Mouse (Mus musculus): ENCODE data around the gene Dnajc5. TPM values are rescaled to one million over a fixed set of nuclear protein-coding genes. Genes with fewer than 3 reads are reported as not detected.

The Dnajc5 gene
- polyA plus RNA-seq, 1 experiment from 2014 or later, result 92.0 TPM

GRCm38 (mm10) chr2:181573961-181574360, 53.7 kb downstream of the Dnajc5 start:
- H3K27me3 ChIP-seq, result no peaks in the 10 kb centered on the region
- no peak overlapping the region for H3K4me2 ChIP-seq (replicated peaks)
- WGBS, result 90% methylated on average over 9 of the region's 9 CpGs
- ATAC-seq (ENCODE audit: insufficient number of reproducible peaks, low FRiP score, low TSS enrichment, low read depth), result no peak
- peaks cover 27% of the 10 kb centered on the region; the same call in 1 of the 2 replicates for H3K36me3 ChIP-seq
- H3K4me1 ChIP-seq, result peaks cover 9% of the 10 kb centered on the region; the same call in 1 of the 2 replicates
- H3K27ac ChIP-seq (replicated peaks), result no peak overlapping the region
- H3K9ac ChIP-seq, result no peak overlapping the region
- H3K4me3 ChIP-seq (replicated peaks), result no peak overlapping the region
- no peaks in the 10 kb centered on the region for H3K9me3 ChIP-seq (replicated peaks)

- Histone ChIP-seq H3K4me1 (peaks cover 18% of the 10 kb centered on the region), H3K36me3 (peaks cover 27% of the 10 kb centered on the region; the same call in 1 of the 2 replicates), H3K27me3 (no peaks in the 10 kb centered on the region), H3K4me3 (replicated peaks) (no peak overlapping the region), H3K9ac (no peak overlapping the region), H3K27ac (replicated peaks) (no peak overlapping the region), H3K9me3 (replicated peaks) (no peaks in the 10 kb centered on the region), H3K4me2 (replicated peaks) (no peak overlapping the region)
- ATAC-seq (ENCODE audit: insufficient number of reproducible peaks, low FRiP score, low TSS enrichment, low read depth), result no peak
- whole genome bisulfite sequencing, result 95% methylated on average over 7 of the region's 7 CpGs
Measured at GRCm38 (mm10) chr2:181574921-181575545, 54.7 kb downstream of the Dnajc5 start.

DNA sequence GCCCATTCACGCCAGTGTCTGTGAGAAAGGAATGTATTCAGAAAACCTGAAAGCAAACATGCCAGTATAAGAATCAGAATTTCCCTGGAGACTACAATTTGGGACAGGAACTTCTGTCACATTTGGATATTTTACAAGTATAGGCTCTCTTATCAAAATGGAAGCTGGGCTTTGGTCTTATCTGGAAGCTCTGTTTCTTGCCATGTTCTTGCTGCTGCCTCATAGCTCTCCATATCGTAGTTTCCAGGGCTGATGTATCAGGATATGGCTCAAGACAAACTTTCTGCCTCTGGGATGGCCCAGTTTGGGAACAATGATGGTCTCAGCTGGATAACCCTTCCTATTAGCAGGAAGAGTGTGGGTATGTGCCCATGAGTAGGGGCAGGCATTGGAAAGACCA, 56.3 kb downstream of the Dnajc5 start:
- no peak overlapping the region for H3K4me2 ChIP-seq (replicated peaks)

GRCm38 (mm10) chr2:181577126-181577525, 56.8 kb downstream of the Dnajc5 start:
- no peak for ATAC-seq (ENCODE audit: insufficient number of reproducible peaks, low FRiP score, low TSS enrichment, low read depth)
- no peak overlapping the region for H3K9ac ChIP-seq
- H3K4me3 ChIP-seq (replicated peaks), result no peak overlapping the region
- H3K9me3 ChIP-seq (replicated peaks), result no peaks in the 10 kb centered on the region
- no peak overlapping the region for H3K4me2 ChIP-seq (replicated peaks)
- H3K36me3 ChIP-seq, result peaks cover 24% of the 10 kb centered on the region; the same call in 1 of the 2 replicates
- WGBS, result 65% methylated on average over 2 of the region's 2 CpGs
- peaks cover 27% of the 10 kb centered on the region for H3K4me1 ChIP-seq
- H3K27ac ChIP-seq (replicated peaks), result no peak overlapping the region
- H3K27me3 ChIP-seq, result no peaks in the 10 kb centered on the region

More for the DNA sequence above, 56.3 kb downstream of the Dnajc5 start:
- Histone ChIP-seq H3K9me3 (replicated peaks) (no peaks in the 10 kb centered on the region), H3K4me3 (replicated peaks) (no peak overlapping the region), H3K36me3 (peaks cover 27% of the 10 kb centered on the region; the same call in 1 of the 2 replicates), H3K27me3 (no peaks in the 10 kb centered on the region), H3K4me1 (peaks cover 27% of the 10 kb centered on the region), H3K9ac (no peak overlapping the region), H3K27ac (replicated peaks) (no peak overlapping the region)
- ATAC-seq (ENCODE audit: insufficient number of reproducible peaks, low FRiP score, low TSS enrichment, low read depth), result no peak
- 83% methylated on average over 2 of the region's 2 CpGs for WGBS

DNA sequence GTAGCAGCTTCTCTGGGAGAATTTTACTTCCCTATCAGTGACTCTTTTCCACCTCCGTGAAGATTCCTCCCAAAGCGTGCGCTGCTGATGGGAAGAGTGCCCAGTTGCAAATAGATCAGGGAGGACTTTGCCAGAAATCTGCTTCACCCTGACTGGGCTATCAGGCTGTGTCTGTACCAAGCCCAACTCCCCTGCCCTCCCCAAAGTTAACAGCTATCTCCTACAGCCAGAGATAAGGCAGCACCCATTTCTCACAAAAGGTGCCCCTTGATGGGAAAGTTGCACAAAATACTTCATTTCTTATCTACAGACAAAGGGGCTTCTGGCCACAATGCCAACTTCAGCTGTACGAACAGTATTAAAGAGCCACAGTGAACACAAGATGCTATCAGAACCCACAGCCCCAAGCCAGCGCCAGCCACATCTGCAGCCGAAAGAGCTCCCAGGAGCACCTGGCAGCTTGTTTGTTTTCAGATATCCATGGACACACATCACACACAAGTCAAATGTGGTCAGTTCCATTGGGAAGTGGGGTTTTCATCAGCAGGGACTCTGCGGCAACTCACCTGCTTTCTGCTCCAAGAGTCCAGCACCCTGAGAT, 57.8 kb downstream of the Dnajc5 start:
- Histone ChIP-seq H3K4me1 (peaks cover 27% of the 10 kb centered on the region), H3K4me3 (replicated peaks) (no peak overlapping the region), H3K27me3 (no peaks in the 10 kb centered on the region), H3K9me3 (replicated peaks) (no peaks in the 10 kb centered on the region), H3K36me3 (peaks cover 16% of the 10 kb centered on the region; the same call in 1 of the 2 replicates), H3K9ac (0 out of 2 replicates have a peak overlapping the region, but pooled peaks have one; percentile 12), H3K27ac (replicated peaks) (no peak overlapping the region), H3K4me2 (replicated peaks) (no peak overlapping the region)
- no peak for ATAC-seq (ENCODE audit: insufficient number of reproducible peaks, low FRiP score, low TSS enrichment, low read depth)
- 76% methylated on average over 7 of the region's 7 CpGs for WGBS

GRCm38 (mm10) chr2:181578790-181579618, 58.7 kb downstream of the Dnajc5 start:
- no peak for ATAC-seq (ENCODE audit: insufficient number of reproducible peaks, low FRiP score, low TSS enrichment, low read depth)
- Histone ChIP-seq H3K27ac (replicated peaks) (no peak overlapping the region), H3K9me3 (replicated peaks) (no peaks in the 10 kb centered on the region), H3K4me1 (peaks cover 27% of the 10 kb centered on the region), H3K4me3 (replicated peaks) (no peak overlapping the region), H3K9ac (no peak overlapping the region), H3K4me2 (replicated peaks) (no peak overlapping the region), H3K27me3 (no peaks in the 10 kb centered on the region), H3K36me3 (peaks cover 12% of the 10 kb centered on the region)
- 47% methylated on average over 5 of the region's 5 CpGs for WGBS

GRCm38 (mm10) chr2:181579681-181580080, 59.4 kb downstream of the Dnajc5 start:
- H3K9ac ChIP-seq, result no peak overlapping the region
- no peaks in the 10 kb centered on the region for H3K9me3 ChIP-seq (replicated peaks)
- peaks cover 27% of the 10 kb centered on the region for H3K4me1 ChIP-seq
- peaks cover 12% of the 10 kb centered on the region for H3K36me3 ChIP-seq
- WGBS, result 73% methylated on average over 1 of the region's 1 CpGs
- H3K27me3 ChIP-seq, result no peaks in the 10 kb centered on the region
- no peak overlapping the region for H3K27ac ChIP-seq (replicated peaks)
- H3K4me3 ChIP-seq (replicated peaks), result no peak overlapping the region
- no peak for ATAC-seq (ENCODE audit: insufficient number of reproducible peaks, low FRiP score, low TSS enrichment, low read depth)
- H3K4me2 ChIP-seq (replicated peaks), result no peak overlapping the region

GRCm38 (mm10) chr2:181580131-181580772, 60.0 kb downstream of the Dnajc5 start:
- H3K36me3 ChIP-seq, result peaks cover 18% of the 10 kb centered on the region
- H3K4me1 ChIP-seq, result peaks cover 27% of the 10 kb centered on the region
- H3K9me3 ChIP-seq (replicated peaks), result no peaks in the 10 kb centered on the region
- peak overlapping the region; percentile 62 for H3K4me3 ChIP-seq (replicated peaks)
- peak overlapping the region; percentile 91 for H3K27ac ChIP-seq (replicated peaks)
- no peak for ATAC-seq (ENCODE audit: insufficient number of reproducible peaks, low FRiP score, low TSS enrichment, low read depth)
- 62% methylated on average over 5 of the region's 5 CpGs for WGBS
- peak overlapping the region; percentile 31; the same call in 1 of the 2 replicates for H3K9ac ChIP-seq
- H3K4me2 ChIP-seq (replicated peaks), result peak overlapping the region; percentile 94
- H3K27me3 ChIP-seq, result no peaks in the 10 kb centered on the region

DNA sequence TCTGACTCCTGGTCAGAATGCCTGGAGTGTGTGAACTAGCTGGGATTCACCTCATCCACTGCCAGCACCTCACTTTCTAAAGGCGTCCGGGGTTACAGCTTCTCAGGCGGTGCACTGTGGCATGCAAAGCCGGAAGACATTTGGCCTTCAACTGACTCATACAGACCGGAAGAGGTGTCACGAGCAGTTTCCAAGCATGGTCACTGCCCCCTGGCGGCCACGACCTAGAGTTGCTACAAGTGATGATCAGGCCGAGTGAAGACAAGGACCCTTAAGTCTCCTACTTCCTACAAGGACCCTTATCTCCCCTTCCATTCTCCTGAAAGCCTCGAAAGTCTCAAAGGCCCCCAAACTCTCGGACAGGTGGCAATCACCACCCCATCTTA, 60.7 kb downstream of the Dnajc5 start:
- peak overlapping the region; percentile 62 for H3K4me3 ChIP-seq (replicated peaks)
- peak overlapping the region; percentile 50 for H3K9ac ChIP-seq
- no peaks in the 10 kb centered on the region for H3K9me3 ChIP-seq (replicated peaks)
- under 1% methylated on average over 11 of the region's 11 CpGs for WGBS
- peak; percentile 80 for ATAC-seq (ENCODE audit: insufficient number of reproducible peaks, low FRiP score, low TSS enrichment, low read depth)
- H3K4me2 ChIP-seq (replicated peaks), result peak overlapping the region; percentile 94
- H3K27ac ChIP-seq (replicated peaks), result peak overlapping the region; percentile 91
- peaks cover 27% of the 10 kb centered on the region for H3K4me1 ChIP-seq
- no peaks in the 10 kb centered on the region for H3K27me3 ChIP-seq
- peaks cover 26% of the 10 kb centered on the region for H3K36me3 ChIP-seq

DNA sequence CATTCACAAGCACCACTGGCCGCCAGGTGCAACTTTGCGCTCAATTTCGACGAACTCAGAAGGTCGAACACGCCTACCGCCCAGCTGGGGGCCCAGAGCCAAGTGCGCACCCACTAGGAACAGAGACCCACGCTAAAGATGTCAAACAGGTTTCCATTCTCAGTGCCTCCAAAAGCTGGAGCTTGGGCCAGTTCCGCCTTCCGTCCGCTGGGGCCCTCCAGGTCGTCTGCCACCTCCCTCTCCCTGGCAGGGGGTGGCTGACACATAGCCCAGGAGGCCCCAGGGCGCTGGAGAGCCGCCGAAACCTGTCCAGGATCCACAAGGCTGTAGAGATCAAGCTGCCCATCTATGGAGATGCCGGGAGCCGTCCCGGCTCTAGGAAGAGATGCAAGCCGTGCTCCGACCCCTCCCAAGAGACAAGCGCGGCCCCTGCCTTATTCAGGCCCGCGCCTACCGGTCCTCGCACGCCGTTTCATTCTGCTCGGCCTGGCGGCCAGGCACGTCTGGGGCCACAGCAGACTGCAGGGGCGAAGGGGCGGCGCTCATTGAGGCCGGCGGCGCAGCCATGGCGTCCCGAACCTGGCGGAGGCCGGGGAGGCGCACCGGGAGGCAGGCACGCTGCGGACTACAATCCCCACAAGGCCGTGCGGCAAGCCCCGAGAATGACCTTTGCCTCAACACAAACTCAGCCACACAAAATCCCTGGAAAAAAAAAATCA, 61.3 kb downstream of the Dnajc5 start:
- H3K27me3 ChIP-seq, result no peaks in the 10 kb centered on the region
- peaks cover 27% of the 10 kb centered on the region for H3K4me1 ChIP-seq
- peak overlapping the region; percentile 62 for H3K4me3 ChIP-seq (replicated peaks)
- ATAC-seq (ENCODE audit: insufficient number of reproducible peaks, low FRiP score, low TSS enrichment, low read depth), result peak; percentile 78
- H3K9me3 ChIP-seq (replicated peaks), result no peaks in the 10 kb centered on the region
- peak overlapping the region; percentile 94 for H3K4me2 ChIP-seq (replicated peaks)
- peak overlapping the region; percentile 50 for H3K9ac ChIP-seq
- peak overlapping the region; percentile 91 for H3K27ac ChIP-seq (replicated peaks)
- peaks cover 31% of the 10 kb centered on the region for H3K36me3 ChIP-seq
- under 1% methylated on average over 49 of the region's 49 CpGs for WGBS

All from embryonic facial prominence, embryonic 15.5 days (tissue).